Mouse (Mus musculus) layer of hippocampus, adult 2 months (tissue): Measurements from ENCODE around the gene Itm2b. TPM values are rescaled to one million over a fixed set of nuclear protein-coding genes. Genes with fewer than 3 reads are reported as not detected.

ENCODE experiments used
- DNase-seq, 2 experiments: peaks; one replicate each; pipeline ENCODE4 v3.0.0; 2022; ENCODE audit warnings: low spot score in 2 of 2
- H3K27ac ChIP-seq: fragments of 200-600 bp; 2 replicates; pipeline ENCODE4 v1.8.1; 2022
- H3K4me3 ChIP-seq: fragments of 200-600 bp; 2 replicates; pipeline ENCODE4 v1.8.1; 2022; ENCODE audit warnings: mild to moderate bottlenecking
- CTCF ChIP-seq: fragments of 200-600 bp; conservative IDR thresholded peaks from 2 replicates; pipeline ENCODE4 v1.8.1; 2022; ENCODE audit warnings: antibody characterized with exemption, mild to moderate bottlenecking, moderate library complexity
- long read RNA-seq, 2 experiments: library from polyadenylated mRNA; stranded (forward); transcript quantifications; one replicate each; pipeline ENCODE4 v2.0.0; 2021; ENCODE audit warnings: borderline mapping rate in 2 of 2
- total RNA-seq, 2 experiments: library from RNA; stranded (reverse); gene quantifications; 2 replicates each; pipeline ENCODE4 v1.2.3; 2021

The Itm2b gene
- 1,000 to 10,000 TPM in 1 of 2 experiments, 100 to 1,000 TPM in 1; 989 to 1,035 TPM for total RNA-seq
- long read RNA-seq, experiment 1, transcript Itm2b-201 (6 exons, 1,796 nt) = major isoform, 747 of 786 reads
- long read RNA-seq, experiment 1, transcript Itm2b-202 (5 exons, 935 nt) = minor isoform, 13 of 786 reads
- long read RNA-seq, experiment 1, partial matches to known transcripts = 23 of 786 reads
- long read RNA-seq, experiment 1, other reads (novel, unspliced or antisense) = 3 of 786 reads
- long read RNA-seq, experiment 2, transcript Itm2b-202 (5 exons, 935 nt) = minor isoform, 12 of 1,075 reads
- long read RNA-seq, experiment 2, transcript Itm2b-201 (6 exons, 1,796 nt) = major isoform, 1,031 of 1,075 reads
- long read RNA-seq, experiment 2, partial matches to known transcripts = 17 of 1,075 reads
- long read RNA-seq, experiment 2, other reads (novel, unspliced or antisense) = 15 of 1,075 reads

- DNase-seq = peak; percentile 67 to 82
- Histone ChIP-seq H3K27ac (peak within 1 kb of the TSS; percentile 100), H3K4me3 (peak within 1 kb of the TSS; percentile 98)
- no peak for TF ChIP-seq CTCF
Measured at GRCm38 (mm10) chr14:73384913-73385719, at the start of gene Itm2b. Gene Itm2b, minus strand, starts transcription at chr14:73385289.

DNA sequence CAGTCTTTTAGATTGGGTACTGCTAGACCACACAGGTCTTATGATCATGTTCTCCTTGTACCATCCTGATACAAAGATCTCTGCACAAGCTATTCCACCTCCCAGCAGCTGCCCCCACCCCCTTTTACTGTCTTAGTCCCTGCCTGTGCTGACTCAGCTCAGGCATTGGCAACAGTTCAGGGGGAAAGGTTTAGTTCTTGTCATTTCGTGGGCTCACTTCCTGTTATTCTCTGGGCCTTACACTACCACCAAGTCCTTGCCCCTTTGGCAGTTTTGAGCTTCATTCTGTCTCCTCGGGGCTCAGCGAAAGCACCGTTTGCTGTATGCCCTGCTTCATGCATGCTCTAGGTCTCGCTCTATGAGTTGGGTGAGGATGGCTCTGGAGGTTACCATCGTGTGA lies 48.4 kb upstream of the Itm2b start:
- no peak for DNase-seq
- Histone ChIP-seq H3K4me3 (no peak overlapping the region), H3K27ac (no peak overlapping the region)
- no peak for TF ChIP-seq CTCF

GRCm38 (mm10) chr14:73430571-73430970 lies 45.5 kb upstream of the Itm2b start:
- peak; percentile 19; the same call in 1 of the 2 replicates for TF ChIP-seq CTCF
- DNase-seq = no peak
- H3K27ac ChIP-seq = no peak overlapping the region
- H3K4me3 ChIP-seq = no peak overlapping the region

DNA sequence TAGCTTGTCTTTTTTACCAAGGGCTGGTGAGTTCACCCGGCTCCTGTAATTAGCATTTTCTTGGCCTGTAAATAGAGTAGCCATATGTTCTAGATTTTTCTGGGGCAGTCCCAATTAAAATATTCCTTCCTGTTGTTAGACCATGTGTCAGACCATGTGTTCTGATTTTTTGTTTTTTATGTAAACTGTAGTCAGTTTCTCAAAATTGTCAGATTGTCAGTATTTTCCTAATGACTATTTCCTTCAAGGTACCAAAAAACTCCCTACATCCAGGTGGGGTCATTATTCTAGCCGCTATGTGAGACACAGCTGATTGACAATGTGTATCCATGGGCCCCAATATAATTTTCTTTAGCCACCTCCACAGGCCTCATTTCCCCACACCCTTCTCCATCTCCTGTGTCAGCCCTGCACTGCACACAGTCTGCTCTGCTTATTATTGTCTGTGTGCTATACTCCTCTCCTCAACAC lies 40.5 kb upstream of the Itm2b start:
- no peak for DNase-seq
- no peak for TF ChIP-seq CTCF
- Histone ChIP-seq H3K27ac (peak overlapping the region; percentile 58), H3K4me3 (no peak overlapping the region)

DNA sequence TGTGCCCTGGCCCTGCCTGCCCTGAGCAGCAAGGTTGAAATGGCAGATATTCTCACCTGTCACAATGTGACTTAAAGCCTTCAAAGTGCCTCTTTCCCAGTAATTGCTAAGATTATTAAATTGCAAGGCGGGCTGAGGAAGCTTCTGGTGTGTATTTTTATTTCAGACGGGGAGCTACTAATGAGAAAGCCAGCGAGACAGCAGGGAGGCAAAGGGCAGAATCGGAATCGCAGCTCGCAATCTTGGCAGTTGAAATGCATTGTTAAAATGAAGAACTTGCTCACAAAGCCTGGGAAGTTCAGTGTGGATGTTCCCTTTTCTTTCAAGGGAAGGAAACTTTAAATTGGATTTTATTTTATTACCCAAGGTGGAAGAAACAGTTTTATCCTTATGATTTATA lies 39.9 kb upstream of the Itm2b start:
- DNase-seq = no peak
- Histone ChIP-seq H3K27ac (peak overlapping the region; percentile 58), H3K4me3 (no peak overlapping the region)
- TF ChIP-seq CTCF = no peak

DNA sequence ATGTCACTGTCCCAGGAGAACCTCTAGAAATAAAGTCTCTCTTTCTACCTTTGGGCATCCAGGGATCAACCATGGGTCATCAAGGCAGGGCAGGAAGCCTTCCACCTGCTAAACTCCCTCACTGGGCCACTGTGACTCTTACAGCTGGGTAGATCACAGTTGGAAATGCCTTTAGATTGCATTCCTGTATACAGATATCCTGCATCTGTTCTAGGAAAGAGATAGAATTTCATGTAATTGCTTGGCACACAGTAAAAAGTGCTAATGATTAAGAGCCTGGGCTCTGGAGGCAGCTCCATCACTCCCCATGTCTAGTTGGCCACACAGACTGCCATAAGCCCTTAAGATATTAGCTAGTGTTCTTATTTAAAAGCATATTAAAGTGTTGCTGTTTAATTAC lies 38.5 kb upstream of the Itm2b start:
- DNase-seq = no peak
- no peak for TF ChIP-seq CTCF
- H3K27ac ChIP-seq = no peak overlapping the region

DNA sequence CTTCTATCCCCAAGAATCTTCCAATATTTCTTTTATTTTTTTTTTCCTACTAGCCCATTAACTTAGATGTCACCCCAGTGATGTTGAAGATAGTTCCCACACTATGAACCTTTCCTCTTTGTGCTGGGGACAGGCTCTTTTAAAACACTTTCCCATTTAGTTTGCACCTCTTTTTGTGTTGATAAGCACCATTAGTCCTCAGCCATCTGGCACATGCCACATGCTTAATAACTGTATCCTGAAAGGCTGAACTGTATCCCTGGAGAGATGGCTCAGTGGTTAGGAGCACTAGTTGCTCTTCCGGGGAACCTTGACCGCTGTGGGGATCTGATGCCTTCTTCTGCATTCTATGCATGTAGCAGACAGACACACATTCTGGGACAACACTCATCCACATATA lies 37.5 kb upstream of the Itm2b start:
- H3K4me3 ChIP-seq = no peak overlapping the region
- H3K27ac ChIP-seq = no peak overlapping the region
- TF ChIP-seq CTCF = no peak
- DNase-seq = no peak

More for the DNA sequence above, 38.5 kb upstream of the Itm2b start:
- no peak overlapping the region for H3K4me3 ChIP-seq

GRCm38 (mm10) chr14:73421580-73421979 lies 36.5 kb upstream of the Itm2b start:
- no peak for TF ChIP-seq CTCF
- H3K27ac ChIP-seq = peak overlapping the region; percentile 43; the same call in 1 of the 2 replicates
- H3K4me3 ChIP-seq = no peak overlapping the region
- no peak for DNase-seq

DNA sequence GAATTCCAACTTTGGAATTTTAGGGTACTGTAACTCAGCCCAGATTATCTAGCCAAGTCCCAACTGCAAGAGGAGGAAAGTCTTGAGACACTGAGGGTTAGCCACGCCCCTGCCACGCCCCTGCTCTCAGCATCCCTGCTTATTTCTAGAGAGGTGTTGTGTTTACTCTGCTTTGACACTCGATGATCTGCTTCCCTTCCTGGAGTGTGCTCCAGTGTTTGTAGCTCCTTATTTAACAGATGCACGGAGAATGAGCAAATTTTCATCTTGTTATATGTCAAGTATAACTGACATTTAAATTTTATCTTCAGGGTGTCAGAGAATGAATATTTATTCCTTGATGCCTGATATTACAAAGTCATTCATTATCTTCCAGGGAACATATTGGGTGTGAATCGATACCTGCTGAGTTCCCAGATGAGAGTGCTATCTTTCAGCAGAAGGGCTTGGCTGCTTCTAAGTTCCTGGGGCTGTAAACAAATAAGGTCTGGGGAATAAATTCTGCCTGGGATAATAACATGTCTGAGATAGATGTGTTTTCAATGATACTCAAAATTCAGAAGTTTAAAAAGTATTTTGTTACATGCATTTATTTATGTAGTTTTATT lies 35.2 kb upstream of the Itm2b start:
- Histone ChIP-seq H3K27ac (peak overlapping the region; percentile 59), H3K4me3 (no peak overlapping the region)
- DNase-seq = no peak
- TF ChIP-seq CTCF = no peak

GRCm38 (mm10) chr14:73416511-73416910 lies 31.4 kb upstream of the Itm2b start:
- peak overlapping the region; percentile 75 for H3K27ac ChIP-seq
- TF ChIP-seq CTCF = no peak
- no peak for DNase-seq

DNA sequence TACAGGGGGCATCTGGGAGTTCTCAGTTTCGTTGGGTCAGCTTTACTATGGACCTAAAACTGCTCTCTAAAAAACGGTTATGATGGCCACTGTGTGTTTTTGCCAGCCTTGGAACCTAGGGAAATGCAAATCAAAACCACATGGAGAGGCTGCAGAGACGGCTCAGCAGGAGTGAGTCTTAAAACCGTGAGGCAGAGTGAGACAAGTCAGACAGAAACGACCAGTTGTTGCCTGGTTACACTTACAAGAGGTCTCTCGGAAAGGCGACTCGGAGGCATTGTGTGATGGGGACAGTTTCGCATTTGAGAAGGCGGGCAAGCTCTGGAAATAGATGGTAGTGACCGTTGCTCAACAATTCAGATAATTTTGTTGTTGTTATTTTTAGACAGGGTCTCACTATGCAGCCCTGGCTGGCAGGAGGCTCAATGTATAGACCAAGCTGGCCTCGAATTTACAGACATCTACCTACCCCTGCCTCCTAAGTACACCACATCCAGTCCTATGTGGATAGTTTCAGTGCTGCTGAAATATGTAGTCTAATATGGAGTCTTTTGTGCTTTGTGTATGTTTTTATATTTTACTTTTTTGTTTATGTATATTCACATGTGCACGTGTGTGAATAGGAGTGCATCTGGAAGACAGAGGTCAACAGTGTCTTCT lies 30.4 kb upstream of the Itm2b start:
- Histone ChIP-seq H3K27ac (no peak overlapping the region), H3K4me3 (no peak overlapping the region)
- no peak for TF ChIP-seq CTCF
- no peak for DNase-seq

More at GRCm38 (mm10) chr14:73416511-73416910, 31.4 kb upstream of the Itm2b start:
- no peak overlapping the region for H3K4me3 ChIP-seq

DNA sequence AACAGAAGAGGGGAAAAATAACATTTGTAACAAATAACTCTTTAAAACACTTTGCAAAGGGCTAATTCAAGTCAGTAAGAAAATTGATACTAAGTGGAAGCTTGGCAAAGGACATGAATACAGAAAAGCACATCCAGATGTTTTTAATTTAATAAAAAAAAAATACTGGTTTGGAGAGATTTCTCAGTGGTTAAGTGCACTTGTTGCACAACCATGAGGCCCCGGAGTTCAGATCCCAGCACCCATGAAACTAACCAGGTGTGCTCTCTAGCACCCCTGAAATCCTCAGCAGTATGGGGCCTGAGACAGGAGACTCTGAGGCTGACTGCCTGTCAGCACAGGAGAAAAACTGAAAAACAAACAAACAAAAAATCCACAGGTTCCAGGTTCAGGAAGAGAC lies 26.6 kb upstream of the Itm2b start:
- TF ChIP-seq CTCF = no peak

GRCm38 (mm10) chr14:73410083-73410482 lies 25.0 kb upstream of the Itm2b start:
- H3K4me3 ChIP-seq = no peak overlapping the region
- DNase-seq = no peak
- no peak for TF ChIP-seq CTCF
- H3K27ac ChIP-seq = no peak overlapping the region

More for the DNA sequence above, 26.6 kb upstream of the Itm2b start:
- Histone ChIP-seq H3K4me3 (no peak overlapping the region), H3K27ac (no peak overlapping the region)
- no peak for DNase-seq
